Mouse (Mus musculus) splenic B cell, adult 2 months (primary cell): ENCODE results near the gene Cracr2b.

Experiments used
- DNase-seq: peaks from one replicate; pipeline ENCODE4 v3.0.0-alpha.2; 2011; ENCODE audit warnings: low read depth, low spot score
- H3K27me3 ChIP-seq: 2 replicates; pipeline ENCODE4 v1.6.1; 2012; ENCODE audit warnings: mild to moderate bottlenecking, low read length, moderate library complexity, mixed read lengths; ENCODE audit not compliant: control insufficient read depth, poor library complexity, insufficient read depth, severe bottlenecking
- H3K36me3 ChIP-seq: 2 replicates; pipeline ENCODE4 v1.6.1; 2012; ENCODE audit warnings: mild to moderate bottlenecking, low read length, moderate library complexity, mixed read lengths; ENCODE audit not compliant: control insufficient read depth, poor library complexity, insufficient read depth, severe bottlenecking

Cracr2b gene

GRCm38 (mm10) chr7:141476226-141476980 is 15.5 kb downstream of the Cracr2b start:
- DNase-seq, result peak; percentile 34
- Histone ChIP-seq H3K27me3 (no peaks in the 10 kb centered on the region), H3K36me3 (no peaks in the 10 kb centered on the region)

DNA sequence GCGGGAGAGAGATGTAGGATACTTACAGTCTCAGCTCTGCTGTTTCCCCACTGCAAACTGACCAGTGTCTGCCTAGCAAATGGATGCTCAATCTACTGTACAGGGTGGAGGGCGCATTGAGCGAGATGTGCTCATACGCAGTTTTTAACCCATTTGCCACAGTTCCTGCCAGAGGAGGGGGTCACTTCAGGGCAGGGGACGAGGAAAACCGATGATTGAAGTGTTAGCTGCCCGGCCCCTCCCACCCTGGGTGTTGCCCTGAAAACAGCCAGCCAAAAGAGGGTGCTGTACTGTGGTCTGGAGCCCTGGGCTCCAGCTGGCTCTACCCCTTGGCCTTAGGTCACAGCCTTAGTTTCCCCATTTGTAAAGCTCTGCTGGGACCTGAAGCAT is 16.1 kb downstream of the Cracr2b start:
- DNase-seq, result no peak
- Histone ChIP-seq H3K36me3 (no peaks in the 10 kb centered on the region), H3K27me3 (no peaks in the 10 kb centered on the region)

- H3K27me3 ChIP-seq, result no peaks in the 10 kb centered on the region
- DNase-seq, result no peak
These were observed 16.8 kb downstream of the Cracr2b start for GRCm38 (mm10) chr7:141477578-141478269.

GRCm38 (mm10) chr7:141478270-141478748 is 17.4 kb downstream of the Cracr2b start:
- Histone ChIP-seq H3K27me3 (no peaks in the 10 kb centered on the region), H3K36me3 (no peaks in the 10 kb centered on the region)
- DNase-seq, result no peak

More at GRCm38 (mm10) chr7:141477578-141478269, 16.8 kb downstream of the Cracr2b start:
- no peaks in the 10 kb centered on the region for H3K36me3 ChIP-seq

GRCm38 (mm10) chr7:141480842-141481497 is 20.1 kb downstream of the Cracr2b start:
- Histone ChIP-seq H3K36me3 (no peaks in the 10 kb centered on the region), H3K27me3 (no peaks in the 10 kb centered on the region)
- DNase-seq, result peak; percentile 95

GRCm38 (mm10) chr7:141481498-141482401 is 20.9 kb downstream of the Cracr2b start:
- H3K27me3 ChIP-seq, result no peaks in the 10 kb centered on the region
- no peaks in the 10 kb centered on the region for H3K36me3 ChIP-seq
- peak; percentile 68 for DNase-seq

- no peak for DNase-seq
- Histone ChIP-seq H3K27me3 (no peaks in the 10 kb centered on the region), H3K36me3 (no peaks in the 10 kb centered on the region)
These were observed 21.7 kb downstream of the Cracr2b start for GRCm38 (mm10) chr7:141482531-141483024.

DNA sequence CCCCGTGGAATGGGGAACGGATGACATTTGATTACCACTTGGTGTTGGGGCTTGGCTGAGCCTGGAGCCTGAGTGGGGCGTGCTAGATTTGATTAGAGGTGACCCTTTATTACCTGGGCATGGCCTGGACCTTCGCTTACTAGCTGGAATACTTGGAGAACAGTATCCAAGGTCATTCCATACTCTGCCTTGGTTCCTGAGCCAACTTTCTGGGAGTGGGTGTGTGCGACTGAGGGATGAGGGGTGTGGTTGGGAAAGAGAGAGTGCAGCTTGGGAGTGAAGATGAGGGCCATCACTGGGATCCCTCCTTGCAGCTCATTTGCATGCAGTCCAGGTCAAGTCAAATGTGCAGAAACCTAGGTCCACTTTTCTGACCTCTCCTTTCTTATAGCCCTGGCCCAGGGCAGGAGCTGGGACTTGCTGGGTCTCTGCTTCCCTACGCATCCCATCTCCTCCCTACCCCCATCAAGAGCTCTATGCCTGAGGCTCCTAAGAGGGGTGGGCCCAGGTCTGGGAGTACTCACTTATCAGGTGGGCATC is 22.3 kb downstream of the Cracr2b start:
- Histone ChIP-seq H3K36me3 (no peaks in the 10 kb centered on the region), H3K27me3 (no peaks in the 10 kb centered on the region)
- DNase-seq, result no peak

DNA sequence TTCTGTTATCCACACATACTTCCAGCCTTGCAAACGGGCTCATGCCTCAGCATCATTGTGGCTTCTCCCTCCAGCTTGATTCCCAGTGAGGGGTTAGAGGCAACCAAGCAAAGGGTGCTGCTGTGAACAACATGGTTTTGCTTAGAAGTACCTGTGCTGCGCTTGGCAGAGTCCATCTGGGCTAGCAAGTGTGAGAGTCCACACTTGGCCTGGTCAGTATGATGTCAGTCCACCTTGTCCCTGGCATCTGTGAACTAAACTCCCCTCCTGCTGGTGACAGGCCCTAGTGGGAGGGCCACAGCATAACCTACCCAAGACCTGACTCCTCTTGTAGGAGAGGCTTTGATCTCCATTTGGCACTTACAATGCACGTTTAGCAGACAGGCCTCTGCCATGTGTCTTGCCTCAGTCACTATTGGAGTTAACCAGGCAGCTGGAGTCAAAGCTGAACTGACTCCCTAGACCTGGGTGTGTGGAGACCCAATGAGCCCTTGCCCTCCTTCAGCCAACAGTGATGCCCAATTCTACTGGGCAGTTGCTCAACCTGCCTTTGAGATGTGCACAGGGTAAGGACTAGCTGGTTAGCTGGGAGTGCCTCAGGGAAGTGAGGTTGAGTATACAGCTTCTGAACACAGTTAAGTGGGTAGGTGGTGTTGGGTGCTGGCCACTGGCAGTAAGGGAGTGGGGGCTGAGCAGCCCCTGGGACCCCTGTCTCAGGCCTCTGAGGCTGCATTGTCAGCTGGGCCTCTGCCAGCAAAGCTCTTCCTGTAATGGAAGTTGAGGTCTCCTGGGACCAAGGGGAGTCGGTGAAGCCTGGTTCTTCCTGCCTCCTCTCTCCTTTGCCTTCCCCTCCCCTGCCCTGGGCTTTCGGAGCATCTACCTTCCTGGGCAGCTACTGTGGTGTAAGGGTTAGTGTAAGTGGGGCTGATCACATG is 23.6 kb downstream of the Cracr2b start:
- Histone ChIP-seq H3K27me3 (no peaks in the 10 kb centered on the region), H3K36me3 (no peaks in the 10 kb centered on the region)
- DNase-seq, result no peak

DNA sequence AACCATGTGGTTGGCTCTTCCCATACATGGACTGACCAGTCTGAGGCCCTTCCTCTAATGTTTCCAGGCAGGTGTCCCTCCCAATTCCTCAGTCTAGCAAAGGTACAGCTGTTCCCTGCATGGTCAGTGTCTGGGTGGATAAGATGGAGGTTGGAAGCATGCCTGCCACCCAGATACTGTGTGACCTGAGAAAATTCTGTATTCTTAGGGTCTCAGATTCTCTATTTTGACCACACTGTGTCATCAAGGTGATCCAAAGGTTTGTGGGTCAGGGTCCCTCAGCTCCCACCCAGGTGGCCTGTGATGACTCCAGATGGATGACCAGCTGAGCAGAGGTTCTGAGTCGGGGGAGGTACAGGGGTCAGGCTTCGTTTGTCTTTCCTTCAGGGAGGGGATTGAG is 24.3 kb downstream of the Cracr2b start:
- no peak for DNase-seq
- H3K27me3 ChIP-seq, result no peaks in the 10 kb centered on the region

GRCm38 (mm10) chr7:141485606-141486005 is 24.7 kb downstream of the Cracr2b start:
- Histone ChIP-seq H3K36me3 (no peaks in the 10 kb centered on the region), H3K27me3 (no peaks in the 10 kb centered on the region)
- no peak for DNase-seq

More for the DNA sequence above, 24.3 kb downstream of the Cracr2b start:
- no peaks in the 10 kb centered on the region for H3K36me3 ChIP-seq

GRCm38 (mm10) chr7:141486239-141486638 is 25.3 kb downstream of the Cracr2b start:
- Histone ChIP-seq H3K27me3 (no peaks in the 10 kb centered on the region), H3K36me3 (no peaks in the 10 kb centered on the region)
- DNase-seq, result no peak

DNA sequence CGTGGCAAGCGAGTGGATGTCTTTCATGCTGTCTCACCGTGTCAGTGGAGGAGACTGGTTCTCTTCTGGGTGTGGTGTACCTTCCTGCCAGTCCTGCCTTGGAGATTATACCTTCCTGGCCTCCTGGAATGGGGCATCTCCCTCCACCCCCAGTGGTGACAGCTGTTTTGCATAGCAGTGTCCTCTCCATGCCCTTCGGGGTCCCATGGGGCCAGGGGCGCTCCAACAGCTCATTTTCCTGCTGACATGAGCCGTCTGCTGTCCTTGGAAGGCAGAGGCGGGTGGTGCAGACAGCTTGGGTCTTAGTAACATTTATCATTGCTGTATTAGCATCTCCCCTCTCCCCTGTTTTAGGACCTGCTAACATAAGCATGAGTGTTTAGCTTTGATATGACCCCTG is 26.2 kb downstream of the Cracr2b start:
- Histone ChIP-seq H3K36me3 (no peaks in the 10 kb centered on the region), H3K27me3 (no peaks in the 10 kb centered on the region)
- DNase-seq, result no peak
